Mouse (Mus musculus): ENCODE measurements around the gene Wwp2.

DNA sequence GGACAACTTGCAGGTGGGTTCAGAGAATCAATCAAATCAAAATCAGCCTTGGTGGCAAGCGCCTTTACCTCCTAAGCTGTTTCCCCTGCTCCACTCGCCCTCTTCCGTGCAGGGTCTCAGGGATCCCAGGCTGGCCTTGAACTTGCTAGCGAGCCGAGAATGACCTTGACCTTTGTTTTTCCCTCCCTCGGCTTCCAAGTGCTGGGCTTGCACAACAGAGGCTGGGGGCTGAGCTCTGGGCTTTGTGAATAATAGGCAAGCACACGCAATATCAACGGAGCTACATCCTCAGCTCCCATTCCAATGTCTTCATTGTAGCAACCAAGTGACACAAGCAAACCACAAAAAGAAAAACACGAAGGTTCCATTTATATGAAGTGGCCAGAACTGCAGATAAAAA, 126.0 kb downstream of the Wwp2 start:
- TF ChIP-seq POLR2A (IDR thresholded peaks at IDR 0.05; ENCODE audit: low read depth, low read length), result no peak
- TF ChIP-seq CTCF (IDR thresholded peaks at IDR 0.05; ENCODE audit: borderline replicate concordance, insufficient read depth, low read length), result no peak
